Mouse (Mus musculus) layer of hippocampus, adult 18-20 months (tissue): ENCODE measurements at regions not wholly inside any gene's neighbourhood (a gene's known extent, or its start where the extent isn't known, plus 50 kb on each side); places are given as distances from the start of the nearest gene placed in this dataset.
A peak's percentile ranks its signal among the peaks of the same experiment; 100 is the strongest.

Experiments used
- DNase-seq, 2 experiments: peaks; one replicate each; pipeline ENCODE4 v3.0.0; 2022; ENCODE audit warnings: low spot score in 2 of 2

DNA sequence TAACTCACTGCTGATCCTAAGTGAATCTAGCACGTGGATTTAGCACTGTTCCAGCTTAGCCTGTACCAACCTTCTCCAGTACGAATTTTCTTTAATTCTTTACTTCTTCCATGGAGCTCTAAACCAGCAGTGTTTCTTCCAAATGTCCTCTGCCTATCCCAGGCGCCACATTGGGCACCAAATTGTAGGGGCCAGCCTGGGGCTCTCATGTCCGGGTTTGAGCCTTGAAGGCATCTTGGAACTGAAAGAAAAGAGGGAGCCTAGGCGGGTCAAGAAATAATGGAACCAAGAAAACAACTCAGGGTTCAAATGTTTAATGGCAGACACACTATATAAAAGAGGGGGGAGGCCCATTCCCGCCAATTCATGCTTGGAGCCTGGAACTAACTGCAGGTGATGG is 69.9 kb downstream of the Btbd35f17 start:
- peak in 1 of 2 experiments; percentile 0 for DNase-seq
